Mouse (Mus musculus): ENCODE measurements around the gene Sntn. TPM values are rescaled to one million over a fixed set of nuclear protein-coding genes. Genes with fewer than 3 reads are reported as not detected.

The Sntn gene
- polyA plus RNA-seq, 1 experiment, result not detected

DNA sequence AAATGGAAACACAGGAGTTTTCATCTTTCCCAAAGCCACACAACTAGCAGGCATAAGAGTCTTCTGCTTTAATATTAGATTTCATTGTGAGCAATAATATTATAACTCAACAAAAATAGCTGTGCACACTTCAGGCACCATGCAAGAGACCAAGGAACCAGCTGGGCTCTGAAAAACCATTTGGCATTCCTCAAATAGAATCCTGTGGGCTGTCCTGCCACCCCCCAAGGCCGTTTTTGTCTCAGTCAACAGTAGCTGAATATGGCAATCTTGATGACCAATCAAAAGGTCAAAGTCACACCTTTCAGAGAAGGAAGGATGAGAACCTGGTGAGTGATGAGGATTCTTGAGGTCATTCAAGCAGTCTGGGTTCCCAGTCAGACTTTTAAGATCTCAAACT is 16.0 kb downstream of the Sntn start:
- Histone ChIP-seq H3K27me3 (ENCODE audit: control insufficient read depth, insufficient read depth, insufficient read length) (no peaks in the 10 kb centered on the region), H3K4me2 (ENCODE audit: low read depth) (no peak overlapping the region), H3K4me3 (no peak overlapping the region), H3K36me3 (ENCODE audit: control insufficient read depth, insufficient read depth) (no peaks in the 10 kb centered on the region), H3K79me2 (ENCODE audit: control insufficient read depth, insufficient read depth) (no peaks in the 10 kb centered on the region), H3ac (ENCODE audit: control insufficient read depth, insufficient read length) (no peak overlapping the region)
- TF ChIP-seq E2F4 (IDR thresholded peaks at IDR 0.05; ENCODE audit: insufficient read depth) (no peak), TCF12 (IDR thresholded peaks at IDR 0.05; ENCODE audit: insufficient read depth, poor library complexity, severe bottlenecking) (peak; percentile 27), POLR2AphosphoS2 (IDR thresholded peaks at IDR 0.05; ENCODE audit: insufficient read length, low read depth) (no peak)

GRCm38 (mm10) chr14:13690426-13690825 is 19.8 kb downstream of the Sntn start:
- no peak for TF ChIP-seq TCF3 (IDR thresholded peaks at IDR 0.05; ENCODE audit: insufficient read length, low read depth)
- no peak for TF ChIP-seq MAX (IDR thresholded peaks at IDR 0.05; ENCODE audit: low read depth)
- no peak for TF ChIP-seq USF1 (IDR thresholded peaks at IDR 0.05; ENCODE audit: low read depth)
- no peak for TF ChIP-seq POLR2A (IDR thresholded peaks at IDR 0.05; ENCODE audit: insufficient read length, low read depth)
- no peak for TF ChIP-seq TCF12 (IDR thresholded peaks at IDR 0.05; ENCODE audit: insufficient read depth, poor library complexity, severe bottlenecking)
- no peak for TF ChIP-seq POLR2AphosphoS2 (IDR thresholded peaks at IDR 0.05; ENCODE audit: insufficient read length, low read depth)
- TF ChIP-seq E2F4 (IDR thresholded peaks at IDR 0.05; ENCODE audit: insufficient read depth), result no peak
- TF ChIP-seq CEBPB (IDR thresholded peaks at IDR 0.05; ENCODE audit: insufficient read depth, poor library complexity, severe bottlenecking), result no peak
- no peak for TF ChIP-seq MYOD1 (IDR thresholded peaks at IDR 0.05; ENCODE audit: control insufficient read depth in 1 of 3, insufficient read length in 2 of 3, low read depth in 2 of 3)
- TF ChIP-seq SRF (IDR thresholded peaks at IDR 0.05; ENCODE audit: control insufficient read depth, insufficient read length, low read depth), result no peak
- no peak for TF ChIP-seq REST (IDR thresholded peaks at IDR 0.05; ENCODE audit: insufficient read depth, insufficient read length)
- TF ChIP-seq MYOG (IDR thresholded peaks at IDR 0.05; ENCODE audit: control insufficient read depth in 1 of 3, insufficient read depth in 1 of 3, insufficient read length in 2 of 3, low read depth in 2 of 3), result no peak
- H3K36me3 ChIP-seq (ENCODE audit: control insufficient read depth, insufficient read depth), result no peaks in the 10 kb centered on the region
- H3K4me2 ChIP-seq (ENCODE audit: low read depth), result no peak overlapping the region
- H3ac ChIP-seq (ENCODE audit: control insufficient read depth, insufficient read length), result no peak overlapping the region
- H3K4me3 ChIP-seq, result no peak overlapping the region
- no peaks in the 10 kb centered on the region for H3K79me2 ChIP-seq (ENCODE audit: control insufficient read depth, insufficient read depth)
- no peaks in the 10 kb centered on the region for H3K27me3 ChIP-seq (ENCODE audit: control insufficient read depth, insufficient read depth, insufficient read length)

GRCm38 (mm10) chr14:13732263-13732662 is 61.6 kb downstream of the Sntn start:
- TF ChIP-seq E2F4 (IDR thresholded peaks at IDR 0.05; ENCODE audit: insufficient read depth), result no peak
- TF ChIP-seq TCF12 (IDR thresholded peaks at IDR 0.05; ENCODE audit: insufficient read depth, poor library complexity, severe bottlenecking), result no peak
- TF ChIP-seq MAX (IDR thresholded peaks at IDR 0.05; ENCODE audit: low read depth), result no peak
- Histone ChIP-seq H3K79me2 (ENCODE audit: control insufficient read depth, insufficient read depth) (no peaks in the 10 kb centered on the region), H3K4me3 (no peak overlapping the region), H3ac (ENCODE audit: control insufficient read depth, insufficient read length) (no peak overlapping the region), H3K4me2 (ENCODE audit: low read depth) (no peak overlapping the region), H3K27me3 (ENCODE audit: control insufficient read depth, insufficient read depth, insufficient read length) (no peaks in the 10 kb centered on the region), H3K36me3 (ENCODE audit: control insufficient read depth, insufficient read depth) (no peaks in the 10 kb centered on the region)

Other genes with a start within 250 kb of the Sntn start
- gene Gm281, start 243.6 kb downstream of the Sntn start, polyA plus RNA-seq (2012; fragmentation: generic; extraction: Trizol), result not detected